Mouse (Mus musculus): ENCODE measurements around the gene Rtn4. TPM values are rescaled to one million over a fixed set of nuclear protein-coding genes. Genes with fewer than 3 reads are reported as not detected.

Gene Rtn4
- polyA plus RNA-seq, 1 experiment from 2014 or later, result 54.8 TPM

DNA sequence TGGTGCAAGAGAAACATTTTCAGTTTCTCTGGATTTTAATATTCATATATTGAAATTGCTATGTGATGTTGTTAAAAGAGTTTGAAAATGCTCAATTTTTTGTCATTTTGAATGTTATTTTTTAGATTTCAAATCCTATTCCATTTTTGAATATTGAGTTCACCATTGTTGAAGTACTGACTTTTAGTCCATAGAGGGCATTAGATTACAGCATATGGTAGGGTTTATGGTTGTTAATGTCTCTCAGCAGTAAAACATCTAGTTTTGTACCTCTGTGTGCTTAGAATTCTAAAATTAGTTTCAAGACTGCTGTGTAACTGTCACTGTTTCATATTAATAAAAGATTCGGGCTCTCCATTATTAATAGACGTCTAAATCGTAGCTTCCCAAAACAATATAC is 22.8 kb downstream of the Rtn4 start:
- no peak overlapping the region for H3K4me2 ChIP-seq
- ATAC-seq (replicated peaks; ENCODE audit: low FRiP score), result no peak
- peaks cover 9% of the 10 kb centered on the region for H3K4me1 ChIP-seq
- H3K36me3 ChIP-seq, result peaks cover 12% of the 10 kb centered on the region; the same call in 1 of the 2 replicates
- no peak overlapping the region for H3K4me3 ChIP-seq (replicated peaks)
- WGBS, result 94% methylated on average over 3 of the region's 3 CpGs
- H3K27me3 ChIP-seq, result no peaks in the 10 kb centered on the region
- H3K9ac ChIP-seq, result no peak overlapping the region
- no peak overlapping the region for H3K27ac ChIP-seq
- H3K9me3 ChIP-seq (replicated peaks), result no peaks in the 10 kb centered on the region

DNA sequence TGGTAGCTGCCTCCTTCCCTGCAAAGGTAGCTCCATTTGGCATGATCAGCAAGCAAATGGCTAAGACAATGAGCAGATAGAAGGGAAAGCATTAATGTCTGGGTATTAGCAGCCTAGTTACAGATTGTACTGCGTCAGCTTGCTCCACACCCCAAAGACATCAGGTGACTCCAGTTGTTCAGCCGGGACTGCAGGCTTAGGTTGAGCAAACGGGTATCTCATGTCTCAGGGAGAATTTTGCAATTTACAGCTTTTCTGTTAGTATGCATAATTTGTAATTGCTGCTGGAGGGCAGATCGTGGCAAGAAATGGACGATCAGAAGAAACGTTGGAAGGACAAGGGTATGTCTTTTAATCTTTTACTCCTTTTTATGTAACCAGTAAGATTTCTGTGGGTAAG is 25.8 kb downstream of the Rtn4 start:
- H3K4me1 ChIP-seq, result peaks cover 11% of the 10 kb centered on the region
- H3K4me3 ChIP-seq (replicated peaks), result no peak overlapping the region
- H3K4me2 ChIP-seq, result no peak overlapping the region
- H3K9me3 ChIP-seq (replicated peaks), result no peaks in the 10 kb centered on the region
- WGBS, result 40% methylated on average over 6 of the region's 6 CpGs
- peak overlapping the region; percentile 18; the same call in 1 of the 2 replicates for H3K27ac ChIP-seq
- ATAC-seq (replicated peaks; ENCODE audit: low FRiP score), result 0 out of 2 replicates have a peak, but pooled peaks have one; percentile 56
- H3K36me3 ChIP-seq, result peaks cover 4% of the 10 kb centered on the region; the same call in 1 of the 2 replicates
- no peaks in the 10 kb centered on the region for H3K27me3 ChIP-seq
- H3K9ac ChIP-seq, result no peak overlapping the region

DNA sequence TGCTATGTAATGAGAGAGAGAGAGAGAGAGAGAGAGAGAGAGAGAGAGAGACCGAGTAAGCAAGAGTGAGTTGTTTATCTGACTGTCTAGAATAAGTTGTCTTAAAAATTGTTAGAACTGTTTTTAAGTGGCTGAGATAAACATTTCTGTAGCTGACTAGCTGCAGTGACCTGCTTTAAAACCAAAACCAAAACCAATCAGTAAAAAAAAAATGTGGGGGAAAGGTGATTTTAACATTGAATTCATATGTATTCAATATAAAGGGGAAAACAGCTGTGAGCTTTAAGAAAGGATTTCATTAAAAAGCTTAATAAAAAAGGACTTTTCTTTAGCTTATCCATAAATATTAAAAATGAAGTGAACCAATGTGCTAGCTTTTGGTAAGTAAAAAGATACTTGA is 26.9 kb downstream of the Rtn4 start:
- WGBS, result 52% methylated on average over 1 of the region's 1 CpGs
- no peaks in the 10 kb centered on the region for H3K36me3 ChIP-seq

DNA sequence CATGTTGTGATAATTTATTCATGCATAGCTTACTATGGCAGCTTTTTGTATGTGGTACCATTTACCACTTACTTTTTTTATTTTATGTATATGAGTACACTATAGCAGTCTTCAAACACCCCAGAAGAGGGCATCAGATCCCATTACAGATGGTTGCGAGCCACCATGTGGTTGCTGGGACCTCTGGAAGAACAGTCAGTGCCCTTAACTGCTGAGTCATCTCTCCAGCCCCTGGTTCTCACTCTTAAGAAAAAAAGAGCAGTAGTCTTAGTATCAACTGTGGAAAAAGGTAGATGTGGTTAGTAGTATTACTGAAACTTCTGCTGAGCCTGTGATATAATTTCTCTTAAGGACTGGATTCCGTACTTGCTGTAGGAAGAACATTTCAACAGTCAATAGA is 31.5 kb downstream of the Rtn4 start:
- H3K27ac ChIP-seq, result no peak overlapping the region
- H3K36me3 ChIP-seq, result no peaks in the 10 kb centered on the region
- H3K4me3 ChIP-seq (replicated peaks), result no peak overlapping the region
- peaks cover 2% of the 10 kb centered on the region; the same call in 1 of the 2 replicates for H3K4me1 ChIP-seq
- no peak overlapping the region for H3K4me2 ChIP-seq
- no peak overlapping the region for H3K9ac ChIP-seq
- H3K27me3 ChIP-seq, result no peaks in the 10 kb centered on the region
- no peak for ATAC-seq (replicated peaks; ENCODE audit: low FRiP score)
- H3K9me3 ChIP-seq (replicated peaks), result no peaks in the 10 kb centered on the region
- 96% methylated on average over 2 of the region's 2 CpGs for WGBS

More for the DNA sequence above, 26.9 kb downstream of the Rtn4 start:
- no peak overlapping the region for H3K4me2 ChIP-seq
- no peaks in the 10 kb centered on the region for H3K9me3 ChIP-seq (replicated peaks)
- H3K9ac ChIP-seq, result no peak overlapping the region
- H3K4me3 ChIP-seq (replicated peaks), result no peak overlapping the region
- H3K27ac ChIP-seq, result no peak overlapping the region
- no peaks in the 10 kb centered on the region for H3K27me3 ChIP-seq
- H3K4me1 ChIP-seq, result peaks cover 11% of the 10 kb centered on the region
- no peak for ATAC-seq (replicated peaks; ENCODE audit: low FRiP score)

DNA sequence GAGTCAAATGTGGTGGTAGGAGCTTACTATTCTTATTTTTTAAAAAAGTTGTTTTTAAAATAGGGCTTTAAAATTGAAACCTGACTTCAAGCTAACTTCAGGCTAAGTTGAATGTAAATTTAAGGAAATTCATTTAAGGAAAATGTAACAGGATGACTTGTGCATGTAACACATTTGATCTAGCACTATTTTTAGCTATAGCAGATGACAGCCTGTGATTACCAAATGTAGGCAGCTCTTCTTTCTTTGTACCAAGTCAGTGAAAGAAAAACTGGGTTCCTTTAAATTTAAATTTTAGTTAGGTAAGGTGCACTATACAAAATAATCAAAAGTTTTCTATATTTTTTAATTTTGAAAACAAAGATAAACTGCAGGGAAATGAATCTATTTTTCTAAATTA is 32.4 kb downstream of the Rtn4 start:
- Histone ChIP-seq H3K4me1 (peaks cover 2% of the 10 kb centered on the region; the same call in 1 of the 2 replicates), H3K9ac (no peak overlapping the region), H3K4me3 (replicated peaks) (no peak overlapping the region), H3K9me3 (replicated peaks) (no peaks in the 10 kb centered on the region), H3K27me3 (no peaks in the 10 kb centered on the region), H3K27ac (no peak overlapping the region), H3K36me3 (no peaks in the 10 kb centered on the region), H3K4me2 (no peak overlapping the region)
- no peak for ATAC-seq (replicated peaks; ENCODE audit: low FRiP score)

DNA sequence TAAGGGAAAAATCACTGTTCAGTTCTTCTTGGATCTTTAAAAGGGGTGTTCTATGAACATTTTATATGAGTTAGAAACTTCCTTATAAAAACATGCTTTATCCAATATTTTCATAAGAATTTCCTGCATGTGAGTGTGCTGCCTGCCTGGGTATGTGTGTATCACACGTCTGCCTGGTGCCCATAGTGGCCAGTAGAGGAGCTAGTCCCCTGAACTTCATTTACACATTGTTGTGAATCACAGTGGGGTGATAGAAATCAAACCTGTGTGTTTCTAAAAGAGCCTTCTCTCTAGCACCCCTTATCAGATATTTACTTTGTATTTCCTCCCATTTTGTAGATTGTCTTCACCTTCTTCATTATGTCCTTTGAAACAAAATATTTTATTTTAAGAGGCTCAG is 32.9 kb downstream of the Rtn4 start:
- Histone ChIP-seq H3K27me3 (no peaks in the 10 kb centered on the region), H3K9ac (no peak overlapping the region), H3K4me3 (replicated peaks) (no peak overlapping the region), H3K27ac (no peak overlapping the region), H3K4me2 (no peak overlapping the region), H3K4me1 (peaks cover 2% of the 10 kb centered on the region; the same call in 1 of the 2 replicates), H3K36me3 (no peaks in the 10 kb centered on the region), H3K9me3 (replicated peaks) (no peaks in the 10 kb centered on the region)
- 75% methylated on average over 1 of the region's 1 CpGs for WGBS
- ATAC-seq (replicated peaks; ENCODE audit: low FRiP score), result no peak

DNA sequence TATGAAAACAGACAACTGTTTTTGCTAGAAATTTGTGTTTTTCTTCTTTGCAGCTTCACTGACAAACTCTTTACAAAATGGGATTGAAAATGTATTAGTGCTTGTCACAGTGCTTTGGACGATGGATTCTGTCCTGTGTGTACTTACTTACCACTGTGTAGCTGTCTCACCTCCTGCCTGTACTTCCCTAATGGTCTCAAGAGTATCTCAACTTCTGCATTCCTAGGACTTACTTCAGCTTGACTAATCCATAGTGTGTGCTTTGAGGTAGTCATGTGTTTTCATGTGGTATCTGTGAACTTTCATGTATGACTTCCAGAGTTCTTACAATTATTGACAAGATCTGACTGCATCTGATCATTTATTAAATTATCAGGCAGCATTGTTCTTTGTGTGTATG is 35.2 kb downstream of the Rtn4 start:
- Histone ChIP-seq H3K4me3 (replicated peaks) (no peak overlapping the region), H3K36me3 (no peaks in the 10 kb centered on the region), H3K4me1 (no peaks in the 10 kb centered on the region), H3K9me3 (replicated peaks) (no peaks in the 10 kb centered on the region), H3K27ac (no peak overlapping the region), H3K27me3 (no peaks in the 10 kb centered on the region), H3K4me2 (no peak overlapping the region), H3K9ac (no peak overlapping the region)
- ATAC-seq (replicated peaks; ENCODE audit: low FRiP score), result no peak
- WGBS, result 83% methylated on average over 1 of the region's 1 CpGs

DNA sequence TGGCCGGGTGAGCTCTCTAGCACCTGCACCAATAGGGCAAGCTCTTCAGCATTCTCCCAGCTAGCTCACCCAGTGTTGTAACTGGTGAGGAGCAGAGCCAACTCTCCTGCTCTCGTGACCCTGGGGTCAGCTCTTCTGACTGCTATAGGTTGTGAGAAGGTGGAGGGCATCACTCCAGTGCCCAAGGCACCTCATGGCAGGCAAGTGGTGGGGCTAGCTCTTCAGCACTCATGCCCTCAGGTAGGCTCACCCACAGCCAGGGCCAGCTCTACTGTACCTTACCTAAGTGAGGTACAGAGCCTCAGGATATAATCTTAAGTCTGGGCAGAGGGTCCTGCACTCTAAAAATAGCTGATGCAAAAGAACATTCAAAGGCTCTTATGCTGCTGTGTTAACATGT is 47.0 kb downstream of the Rtn4 start:
- Histone ChIP-seq H3K27ac (no peak overlapping the region), H3K27me3 (no peaks in the 10 kb centered on the region), H3K4me1 (no peaks in the 10 kb centered on the region), H3K9me3 (replicated peaks) (no peaks in the 10 kb centered on the region), H3K4me2 (no peak overlapping the region), H3K4me3 (replicated peaks) (no peak overlapping the region), H3K9ac (no peak overlapping the region), H3K36me3 (peaks cover 50% of the 10 kb centered on the region)
- ATAC-seq (replicated peaks; ENCODE audit: low FRiP score), result 0 out of 2 replicates have a peak, but pooled peaks have one; percentile 29
- WGBS, result 83% methylated on average over 2 of the region's 2 CpGs

DNA sequence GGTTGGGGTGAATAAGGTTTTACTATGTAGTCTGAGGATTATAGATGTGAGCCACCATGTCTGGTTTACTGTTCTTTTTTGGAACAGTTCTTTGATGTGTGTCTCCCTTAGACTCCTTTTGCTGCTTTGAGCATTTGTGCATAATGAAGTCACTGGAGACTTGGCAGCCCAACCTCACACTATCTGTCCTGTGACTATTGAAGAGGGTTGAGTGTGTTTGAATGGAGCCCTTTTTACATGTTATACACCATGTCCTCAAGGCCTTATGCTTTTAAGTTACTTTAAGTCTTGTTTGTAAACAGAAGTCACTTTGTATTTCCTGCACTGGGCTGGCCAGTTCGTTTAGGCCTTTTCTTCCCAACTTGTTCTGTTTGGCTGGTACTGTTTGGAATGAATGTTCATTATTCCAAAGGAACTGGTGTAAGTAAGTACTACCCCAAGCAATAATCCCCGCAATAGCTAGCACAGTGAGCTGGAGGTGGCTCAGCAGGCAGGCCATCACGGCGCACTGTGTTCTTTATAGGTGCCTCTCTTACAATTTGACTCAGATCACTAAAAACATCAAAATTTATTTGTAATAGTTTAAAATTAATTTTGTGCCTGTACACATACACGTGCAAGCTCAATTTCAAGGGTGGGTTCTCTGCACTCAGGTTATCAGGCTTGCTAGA is 52.1 kb downstream of the Rtn4 start:
- no peaks in the 10 kb centered on the region for H3K27me3 ChIP-seq
- no peak for ATAC-seq (replicated peaks; ENCODE audit: low FRiP score)
- H3K9ac ChIP-seq, result no peak overlapping the region
- H3K27ac ChIP-seq, result no peak overlapping the region
- 93% methylated on average over 5 of the region's 5 CpGs for WGBS
- H3K9me3 ChIP-seq (replicated peaks), result no peaks in the 10 kb centered on the region
- H3K36me3 ChIP-seq, result peaks cover 60% of the 10 kb centered on the region
- no peaks in the 10 kb centered on the region for H3K4me1 ChIP-seq
- H3K4me3 ChIP-seq (replicated peaks), result no peak overlapping the region
- H3K4me2 ChIP-seq, result no peak overlapping the region

DNA sequence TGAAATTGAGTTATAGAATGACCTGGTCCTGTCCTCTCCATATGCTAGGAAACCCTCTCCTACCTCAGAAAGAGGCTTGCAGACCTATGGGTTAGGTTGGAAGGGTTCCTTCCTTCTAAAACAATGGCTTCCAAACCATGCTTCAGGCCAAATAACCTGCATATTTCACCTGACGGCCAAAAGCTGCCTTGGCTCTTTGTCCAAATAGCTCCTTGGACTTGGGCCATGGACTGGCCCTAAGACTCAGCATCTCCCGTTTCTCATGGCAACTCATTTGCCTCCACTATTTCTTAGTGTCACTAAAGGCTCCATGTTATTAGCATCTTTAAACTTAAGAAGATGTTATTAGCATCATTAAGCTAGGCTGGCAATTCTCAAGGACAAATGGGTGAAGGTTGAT is 52.8 kb downstream of the Rtn4 start:
- H3K36me3 ChIP-seq, result peaks cover 60% of the 10 kb centered on the region
- ATAC-seq (replicated peaks; ENCODE audit: low FRiP score), result no peak
- H3K27me3 ChIP-seq, result no peaks in the 10 kb centered on the region
- no peak overlapping the region for H3K9ac ChIP-seq
- H3K27ac ChIP-seq, result no peak overlapping the region
- no peak overlapping the region for H3K4me3 ChIP-seq (replicated peaks)
- H3K4me1 ChIP-seq, result no peaks in the 10 kb centered on the region
- no peaks in the 10 kb centered on the region for H3K9me3 ChIP-seq (replicated peaks)
- WGBS, result 82% methylated on average over 2 of the region's 2 CpGs
- no peak overlapping the region for H3K4me2 ChIP-seq

DNA sequence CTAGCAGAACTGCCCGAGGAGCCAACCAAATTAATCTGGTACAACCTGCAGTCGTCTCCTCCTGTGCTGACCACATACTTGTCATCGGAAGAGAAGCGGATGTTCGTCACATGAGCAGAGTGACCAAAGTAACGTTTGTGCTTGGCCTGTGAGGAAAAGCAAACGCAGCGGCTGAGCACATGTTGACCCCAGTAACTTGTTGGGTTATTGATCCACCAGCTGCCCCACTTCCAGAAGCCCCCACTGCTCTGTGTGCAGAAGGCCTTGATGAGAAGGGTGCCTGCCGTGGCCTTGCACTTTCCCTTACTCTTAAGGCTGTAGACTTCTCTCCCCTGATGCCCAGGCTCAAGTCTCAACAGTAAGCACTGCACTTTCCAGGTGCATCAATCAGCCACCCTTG is 53.5 kb downstream of the Rtn4 start:
- Histone ChIP-seq H3K36me3 (peaks cover 60% of the 10 kb centered on the region), H3K4me1 (no peaks in the 10 kb centered on the region), H3K27ac (no peak overlapping the region), H3K9me3 (replicated peaks) (no peaks in the 10 kb centered on the region), H3K27me3 (no peaks in the 10 kb centered on the region), H3K4me2 (no peak overlapping the region), H3K9ac (no peak overlapping the region), H3K4me3 (replicated peaks) (no peak overlapping the region)
- 80% methylated on average over 9 of the region's 9 CpGs for WGBS
- no peak for ATAC-seq (replicated peaks; ENCODE audit: low FRiP score)

DNA sequence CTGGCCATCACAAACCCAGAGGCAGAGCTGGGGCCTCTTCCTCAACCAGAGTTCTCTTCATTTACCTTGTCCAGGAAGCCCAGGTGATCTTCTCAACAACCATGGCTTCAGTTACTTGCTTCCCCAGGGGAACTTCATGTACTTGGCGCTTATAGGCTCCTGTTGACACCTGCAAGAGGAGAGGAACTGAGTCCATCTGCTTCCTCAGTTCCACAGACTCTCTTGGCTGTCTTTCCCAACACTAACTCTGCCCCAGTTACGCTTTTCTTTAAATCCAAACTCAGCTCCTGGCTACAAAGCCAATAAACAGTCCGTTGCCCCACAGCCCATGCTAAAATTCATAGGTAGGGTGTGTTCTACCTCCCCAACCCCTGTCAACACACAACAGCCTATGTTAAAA is 54.6 kb downstream of the Rtn4 start:
- no peak for ATAC-seq (replicated peaks; ENCODE audit: low FRiP score)
- Histone ChIP-seq H3K27me3 (no peaks in the 10 kb centered on the region), H3K9me3 (replicated peaks) (no peaks in the 10 kb centered on the region), H3K4me3 (replicated peaks) (no peak overlapping the region), H3K4me2 (no peak overlapping the region), H3K9ac (no peak overlapping the region), H3K4me1 (0 out of 2 replicates have a peak, but pooled peaks cover 9% of the 10 kb centered on the region), H3K36me3 (peaks cover 53% of the 10 kb centered on the region), H3K27ac (no peak overlapping the region)
- WGBS, result 92% methylated on average over 3 of the region's 3 CpGs

DNA sequence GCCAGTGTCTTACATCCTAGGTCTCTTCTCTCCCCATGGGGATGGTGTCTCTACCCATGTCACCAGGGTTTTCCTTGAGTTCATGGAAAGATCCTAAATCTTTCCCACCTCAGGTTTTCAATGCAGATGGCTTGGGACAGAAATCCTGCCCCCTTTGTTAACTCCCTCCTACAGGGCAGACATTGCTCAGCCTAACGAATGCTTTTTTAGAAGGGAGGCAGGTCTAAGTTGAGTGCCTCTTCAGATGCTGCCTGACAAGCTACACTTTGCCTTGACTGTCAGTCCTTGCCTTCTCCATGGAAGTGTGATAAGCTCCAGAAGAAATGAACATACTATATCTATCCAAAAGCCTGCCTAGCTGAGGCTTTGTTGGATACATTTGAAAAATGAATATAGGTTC is 55.1 kb downstream of the Rtn4 start:
- H3K4me2 ChIP-seq, result no peak overlapping the region
- WGBS, result 70% methylated on average over 1 of the region's 1 CpGs
- H3K27ac ChIP-seq, result no peak overlapping the region
- H3K27me3 ChIP-seq, result no peaks in the 10 kb centered on the region
- H3K9me3 ChIP-seq (replicated peaks), result no peaks in the 10 kb centered on the region
- H3K4me3 ChIP-seq (replicated peaks), result no peak overlapping the region
- no peak overlapping the region for H3K9ac ChIP-seq
- ATAC-seq (replicated peaks; ENCODE audit: low FRiP score), result no peak
- 0 out of 2 replicates have a peak, but pooled peaks cover 11% of the 10 kb centered on the region for H3K4me1 ChIP-seq
- peaks cover 48% of the 10 kb centered on the region for H3K36me3 ChIP-seq
